Mouse (Mus musculus) kidney, embryonic 16.5 days (tissue): Measurements from ENCODE around the gene Slc4a2. TPM values are rescaled to one million over a fixed set of nuclear protein-coding genes. Genes with fewer than 3 reads are reported as not detected.

Source experiments
- ATAC-seq: fragments of 200-750 bp; cut with Nextera tagmentation; 2 replicates; pipeline ENCODE4 v1.8.0; 2017; ENCODE audit warnings: moderate TSS enrichment; ENCODE audit not compliant: low FRiP score, low TSS enrichment
- H3K27ac ChIP-seq: fragments of 300-500 bp; sonication (generic); 2 replicates; pipeline ENCODE4 v1.5.1; 2014; ENCODE audit warnings: low read length
- H3K27me3 ChIP-seq: fragments of 300-500 bp; sonication (generic); 2 replicates; pipeline ENCODE4 v1.6.1; 2014; ENCODE audit warnings: low read length, control low read depth, mixed read lengths; ENCODE audit not compliant: insufficient read depth
- H3K36me3 ChIP-seq: fragments of 300-500 bp; sonication (generic); 2 replicates; pipeline ENCODE4 v1.6.1; 2014; ENCODE audit warnings: low read length, control low read depth, mixed read lengths; ENCODE audit not compliant: insufficient read depth
- H3K4me1 ChIP-seq: fragments of 300-500 bp; sonication (generic); 2 replicates; pipeline ENCODE4 v1.6.1; 2014; ENCODE audit warnings: low read length, control low read depth, mixed read lengths; ENCODE audit not compliant: insufficient read depth
- H3K4me2 ChIP-seq: fragments of 300-500 bp; sonication (generic); replicated peaks from 2 replicates; pipeline ENCODE4 v1.6.1; 2014; ENCODE audit warnings: low read depth, low read length
- H3K4me3 ChIP-seq: fragments of 300-500 bp; sonication (generic); 2 replicates; pipeline ENCODE4 v1.5.1; 2014; ENCODE audit warnings: mild to moderate bottlenecking, low read length
- H3K9ac ChIP-seq: fragments of 300-500 bp; sonication (generic); replicated peaks from 2 replicates; pipeline ENCODE4 v1.6.1; 2014; ENCODE audit warnings: low read length
- H3K9me3 ChIP-seq: fragments of 300-500 bp; sonication (generic); 2 replicates; pipeline ENCODE4 v1.6.1; 2016; ENCODE audit warnings: low read length, control low read depth
- WGBS: fragments of 180-500 bp; shearing (Covaris S2); extraction: QIAGEN DNeasy Blood & Tissue Kit; methylation state at CpG from one replicate; pipeline ENCODE4 v1.1.7; 2014; 5-methylcytosine and 5-hydroxymethylcytosine counted together
- polyA plus RNA-seq: library from polyadenylated mRNA; unstranded; fragments of >200 nt; fragmentation: Nextera tagmentation; extraction: Ambion mirVana; gene quantifications from 2 replicates; pipeline ENCODE4 v1.2.1, GENCODE M21; 2015

Gene Slc4a2
- polyA plus RNA-seq, 1 experiment from 2014 or later, result 53.8 TPM

DNA sequence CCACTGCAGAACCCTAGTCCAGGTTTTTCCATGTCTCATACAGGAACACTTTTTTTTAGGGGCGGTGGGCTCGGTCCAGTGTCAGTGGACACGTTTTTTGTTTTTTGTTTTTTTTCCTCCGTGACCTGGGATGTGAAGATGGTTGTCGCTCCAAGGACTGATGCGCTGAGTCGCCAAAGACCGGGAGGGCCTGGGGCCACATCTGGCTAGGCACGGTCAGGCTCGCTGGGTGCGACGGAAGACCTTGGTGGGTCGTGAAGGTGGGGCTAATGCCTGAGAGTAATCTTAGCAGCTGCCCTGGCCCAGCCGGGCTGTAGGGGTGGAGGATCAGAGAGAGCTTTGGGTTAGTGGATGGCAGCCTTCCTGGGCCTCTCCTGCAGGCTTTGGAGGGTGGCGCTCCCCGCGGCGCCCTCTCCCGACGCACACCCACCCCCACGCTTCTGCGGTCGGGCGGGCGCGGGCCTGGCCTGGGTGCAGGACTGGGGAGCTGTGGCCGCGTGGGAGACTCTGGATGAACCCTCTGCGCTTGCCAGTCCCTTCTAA is 29.1 kb downstream of the Slc4a2 start:
- H3K36me3 ChIP-seq, result no peaks in the 10 kb centered on the region
- H3K27me3 ChIP-seq, result no peaks in the 10 kb centered on the region
- peak overlapping the region; percentile 67 for H3K27ac ChIP-seq
- peak overlapping the region; percentile 89 for H3K4me2 ChIP-seq
- WGBS, result 1% methylated on average over 29 of the region's 29 CpGs
- peak overlapping the region; percentile 91 for H3K9ac ChIP-seq
- peaks cover 45% of the 10 kb centered on the region for H3K4me1 ChIP-seq
- ATAC-seq, result peak; percentile 18
- H3K4me3 ChIP-seq, result peak overlapping the region; percentile 93
- H3K9me3 ChIP-seq, result no peaks in the 10 kb centered on the region

DNA sequence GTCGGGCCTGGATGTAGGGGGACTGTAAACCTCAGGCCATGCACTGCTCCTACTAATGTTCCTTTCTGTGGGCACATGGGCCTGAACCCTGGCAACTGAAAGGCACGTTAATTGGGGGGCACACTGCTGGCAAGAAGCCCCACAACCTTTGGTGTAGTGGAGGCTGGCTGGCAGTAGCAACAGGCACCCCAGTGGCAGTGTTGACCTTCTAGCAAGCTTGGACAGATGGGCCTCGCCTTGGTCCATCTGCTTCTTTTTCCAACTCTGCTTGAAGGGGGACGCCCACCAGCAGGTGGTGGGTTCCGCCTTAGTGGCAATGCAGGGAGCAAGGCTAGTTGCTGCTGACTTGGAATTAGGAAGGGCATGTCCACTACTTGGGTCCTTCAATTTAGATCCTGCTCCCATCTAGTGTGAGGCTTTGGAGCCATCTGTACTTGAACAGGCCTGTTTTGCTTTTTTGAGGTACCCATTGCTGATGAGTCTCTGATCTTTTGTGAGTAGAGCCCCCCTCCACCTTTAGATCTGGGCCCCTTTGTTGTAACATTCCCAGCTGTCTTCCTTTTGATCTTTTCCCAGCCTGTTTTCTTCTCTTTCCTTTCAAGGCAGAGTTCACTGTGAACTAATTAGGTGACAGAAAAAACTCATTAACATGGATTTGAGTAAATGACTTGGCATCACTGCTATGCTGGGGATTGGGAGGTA is 29.8 kb downstream of the Slc4a2 start:
- Histone ChIP-seq H3K36me3 (no peaks in the 10 kb centered on the region), H3K9me3 (no peaks in the 10 kb centered on the region), H3K27ac (peak overlapping the region; percentile 67; the same call in 1 of the 2 replicates), H3K4me1 (peaks cover 40% of the 10 kb centered on the region), H3K4me3 (peak overlapping the region; percentile 93), H3K9ac (peak overlapping the region; percentile 91), H3K27me3 (no peaks in the 10 kb centered on the region), H3K4me2 (peak overlapping the region; percentile 89)
- ATAC-seq, result no peak
- WGBS, result 13% methylated on average over 5 of the region's 5 CpGs

- Histone ChIP-seq H3K27me3 (no peaks in the 10 kb centered on the region), H3K4me1 (peaks cover 40% of the 10 kb centered on the region), H3K36me3 (no peaks in the 10 kb centered on the region), H3K27ac (no peak overlapping the region), H3K9ac (peak overlapping the region; percentile 91; the same call in 1 of the 2 replicates), H3K4me3 (no peak overlapping the region; the same call in 1 of the 2 replicates), H3K9me3 (no peaks in the 10 kb centered on the region), H3K4me2 (peak overlapping the region; percentile 89)
- no peak for ATAC-seq
- 0% methylated on average over 2 of the region's 2 CpGs for WGBS
These were observed 30.3 kb downstream of the Slc4a2 start for GRCm38 (mm10) chr5:24453985-24454303.

DNA sequence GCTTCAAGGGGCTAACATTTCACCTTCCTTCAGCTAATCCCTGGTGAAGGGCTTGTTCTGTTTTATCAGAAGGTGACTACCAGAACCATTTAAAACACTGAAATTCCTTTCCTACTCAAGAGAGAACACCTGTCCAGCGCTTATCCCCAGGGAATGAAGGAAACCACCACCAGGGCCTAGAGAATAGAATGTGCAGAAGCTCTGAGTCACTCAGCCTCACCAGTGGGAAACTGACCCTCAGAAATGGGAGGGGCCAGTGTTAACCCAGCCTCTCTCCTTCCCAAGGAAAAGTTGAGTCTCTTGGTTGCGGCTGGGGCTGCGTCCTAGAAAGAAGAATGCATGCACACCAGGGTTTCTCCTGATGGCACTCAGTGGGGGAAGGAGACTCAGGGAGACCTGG is 31.4 kb downstream of the Slc4a2 start:
- no peak for ATAC-seq
- WGBS, result 70% methylated on average over 3 of the region's 3 CpGs
- H3K27me3 ChIP-seq, result no peaks in the 10 kb centered on the region
- peak overlapping the region; percentile 11; the same call in 1 of the 2 replicates for H3K9ac ChIP-seq
- H3K4me3 ChIP-seq, result no peak overlapping the region
- H3K9me3 ChIP-seq, result no peaks in the 10 kb centered on the region
- peak overlapping the region; percentile 29 for H3K4me2 ChIP-seq
- H3K36me3 ChIP-seq, result no peaks in the 10 kb centered on the region
- peaks cover 40% of the 10 kb centered on the region for H3K4me1 ChIP-seq
- H3K27ac ChIP-seq, result peak overlapping the region; percentile 73

DNA sequence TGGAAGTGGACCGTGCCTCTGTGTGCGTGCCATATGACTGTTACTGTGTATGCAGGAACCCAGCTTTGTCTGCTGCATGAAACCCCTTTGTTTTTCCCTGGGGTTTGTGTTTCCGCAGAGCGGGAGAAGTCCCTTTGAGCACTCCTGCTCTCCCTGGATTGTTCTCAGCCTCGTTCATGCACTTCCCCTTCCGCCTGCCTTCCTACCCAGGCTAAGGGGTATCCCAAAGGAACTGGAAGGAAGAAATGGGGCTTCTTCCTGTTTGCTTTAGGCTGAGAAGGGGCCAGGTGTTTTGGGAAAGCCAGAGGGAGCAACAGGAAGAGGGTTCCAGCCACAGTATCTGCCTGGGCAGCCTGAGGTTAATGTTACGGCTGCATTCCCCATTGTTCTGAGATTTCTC is 32.0 kb downstream of the Slc4a2 start:
- 60% methylated on average over 7 of the region's 7 CpGs for WGBS
- Histone ChIP-seq H3K9ac (no peak overlapping the region), H3K4me3 (no peak overlapping the region), H3K27ac (peak overlapping the region; percentile 73), H3K27me3 (no peaks in the 10 kb centered on the region), H3K9me3 (no peaks in the 10 kb centered on the region), H3K4me2 (peak overlapping the region; percentile 29), H3K36me3 (no peaks in the 10 kb centered on the region), H3K4me1 (peaks cover 40% of the 10 kb centered on the region)
- no peak for ATAC-seq

GRCm38 (mm10) chr5:24466762-24467161 is 43.1 kb downstream of the Slc4a2 start:
- H3K4me1 ChIP-seq, result no peaks in the 10 kb centered on the region
- H3K9ac ChIP-seq, result no peak overlapping the region
- no peak overlapping the region for H3K4me2 ChIP-seq
- no peaks in the 10 kb centered on the region; the same call in 1 of the 2 replicates for H3K36me3 ChIP-seq
- H3K27me3 ChIP-seq, result no peaks in the 10 kb centered on the region
- no peak overlapping the region for H3K27ac ChIP-seq
- no peaks in the 10 kb centered on the region for H3K9me3 ChIP-seq
- 69% methylated on average over 12 of the region's 12 CpGs for WGBS
- H3K4me3 ChIP-seq, result no peak overlapping the region
- no peak for ATAC-seq

DNA sequence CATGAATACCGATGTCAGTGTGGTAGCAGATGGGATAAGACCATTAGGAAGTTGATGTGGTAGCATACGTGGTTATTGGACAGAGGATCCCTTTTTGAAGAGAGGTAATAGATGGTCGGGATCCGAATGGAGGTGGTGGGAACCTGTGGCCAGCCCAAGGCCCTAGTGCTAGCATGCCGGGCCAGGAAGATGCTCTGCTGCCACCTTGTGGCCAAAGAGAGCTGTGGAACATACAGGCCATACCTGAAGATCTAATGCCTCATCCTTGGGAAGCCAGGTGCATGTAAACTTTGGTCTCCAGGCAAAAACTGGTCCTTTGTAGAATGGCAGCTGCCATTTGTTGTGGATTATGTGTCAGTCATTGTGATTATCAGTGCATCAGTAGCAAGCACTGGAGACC is 47.0 kb downstream of the Slc4a2 start:
- WGBS, result 9% methylated on average over 5 of the region's 5 CpGs
- Histone ChIP-seq H3K9ac (no peak overlapping the region), H3K4me3 (no peak overlapping the region), H3K4me1 (peaks cover 22% of the 10 kb centered on the region), H3K27ac (no peak overlapping the region), H3K36me3 (no peaks in the 10 kb centered on the region), H3K27me3 (no peaks in the 10 kb centered on the region; the same call in 1 of the 2 replicates), H3K9me3 (no peaks in the 10 kb centered on the region), H3K4me2 (no peak overlapping the region)
- peak; percentile 62; the same call in 1 of the 2 replicates for ATAC-seq

DNA sequence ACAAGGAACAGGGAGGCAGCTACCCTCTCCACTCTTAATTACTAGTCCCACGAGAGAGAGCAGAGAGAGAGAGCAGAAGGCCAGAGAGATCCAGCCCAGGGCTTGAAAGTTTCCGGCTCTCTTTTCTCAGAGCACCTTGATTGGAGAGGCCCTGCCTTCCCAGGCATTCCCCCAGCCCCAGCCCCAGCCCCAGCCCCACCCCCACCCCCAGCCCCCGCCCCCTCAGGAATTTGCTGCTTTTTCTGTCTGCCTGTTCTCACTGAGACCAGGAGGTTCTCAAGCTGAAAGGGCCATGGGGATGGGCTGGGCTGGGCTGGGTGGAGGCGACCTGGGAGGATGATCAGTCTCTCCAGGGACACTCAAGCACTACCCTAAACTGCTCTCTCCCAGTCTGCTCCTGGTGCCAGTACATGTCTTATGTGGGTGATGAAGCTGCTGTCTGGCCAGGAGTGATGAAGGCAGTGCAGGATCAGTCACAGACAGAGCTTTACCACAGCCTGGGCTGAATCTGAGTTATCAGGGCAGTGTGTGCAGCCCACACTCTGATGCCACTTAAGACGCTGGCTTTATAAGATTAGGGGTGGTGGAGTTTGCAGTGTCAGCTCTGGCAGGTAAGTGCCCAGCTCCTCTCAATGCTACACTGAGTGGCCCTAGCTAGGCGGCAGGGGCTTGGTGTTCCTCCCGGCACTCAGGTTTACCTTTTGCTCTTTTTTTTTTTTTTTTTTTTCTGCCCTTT is 49.4 kb downstream of the Slc4a2 start:
- ATAC-seq, result 0 out of 2 replicates have a peak, but pooled peaks have one; percentile 6
- Histone ChIP-seq H3K27ac (no peak overlapping the region), H3K4me2 (0 out of 2 replicates have a peak overlapping the region, but pooled peaks have one; percentile 0)

GRCm38 (mm10) chr5:24474025-24474722 is 50.5 kb downstream of the Slc4a2 start:
- peak overlapping the region; percentile 85 for H3K4me2 ChIP-seq
- H3K27me3 ChIP-seq, result no peaks in the 10 kb centered on the region; the same call in 1 of the 2 replicates
- no peaks in the 10 kb centered on the region for H3K9me3 ChIP-seq
- WGBS, result 4% methylated on average over 66 of the region's 77 CpGs
- H3K27ac ChIP-seq, result no peak overlapping the region
- peaks cover 27% of the 10 kb centered on the region for H3K4me1 ChIP-seq
- peak; percentile 32 for ATAC-seq
- H3K9ac ChIP-seq, result peak overlapping the region; percentile 64
- H3K4me3 ChIP-seq, result peak overlapping the region; percentile 54
- peaks cover 24% of the 10 kb centered on the region for H3K36me3 ChIP-seq

More for the DNA sequence above, 49.4 kb downstream of the Slc4a2 start:
- no peaks in the 10 kb centered on the region; the same call in 1 of the 2 replicates for H3K27me3 ChIP-seq
- 46% methylated on average over 6 of the region's 7 CpGs for WGBS
- H3K9me3 ChIP-seq, result no peaks in the 10 kb centered on the region
- peaks cover 27% of the 10 kb centered on the region for H3K4me1 ChIP-seq
- no peak overlapping the region for H3K4me3 ChIP-seq
- H3K9ac ChIP-seq, result no peak overlapping the region
- H3K36me3 ChIP-seq, result peaks cover 13% of the 10 kb centered on the region
